Mouse (Mus musculus) inflammation-experienced regulatory T-cells, adult 6 months (primary cell): Measurements from ENCODE around the gene Mdp1. TPM values are rescaled to one million over a fixed set of nuclear protein-coding genes. Genes with fewer than 3 reads are reported as not detected.

Experiments
- ATAC-seq: one replicate; pipeline ENCODE4 v1.8.0; 2017
- polyA plus RNA-seq, 3 experiments: library from polyadenylated mRNA; unstranded; fragments of 100-300 nt; shearing (Covaris generic); gene quantifications; one replicate each; pipeline ENCODE4 v1.2.1; 2017

Gene Mdp1
- 100 to 1,000 TPM in 1 of 3 experiments, 10 to 100 TPM in 2; 89.2 to 101 (median 95.6) TPM for polyA plus RNA-seq

- peak; percentile 96 for ATAC-seq
Measured at GRCm38 (mm10) chr14:55659960-55660573, at the start of gene Mdp1. Gene Mdp1 (minus strand): TSS chr14:55660508.

GRCm38 (mm10) chr14:55709509-55709908 is 49.2 kb upstream of the Mdp1 start:
- no peak for ATAC-seq

GRCm38 (mm10) chr14:55707397-55707796 is 47.1 kb upstream of the Mdp1 start:
- ATAC-seq = no peak

GRCm38 (mm10) chr14:55706051-55706600 is 45.8 kb upstream of the Mdp1 start:
- ATAC-seq = no peak

- no peak for ATAC-seq
Measured at GRCm38 (mm10) chr14:55702761-55703160, 42.5 kb upstream of the Mdp1 start.

GRCm38 (mm10) chr14:55701131-55701530 is 40.8 kb upstream of the Mdp1 start:
- no peak for ATAC-seq

- ATAC-seq = no peak
Measured at GRCm38 (mm10) chr14:55697226-55697625, 36.9 kb upstream of the Mdp1 start.

- ATAC-seq = no peak
Measured at GRCm38 (mm10) chr14:55689433-55689832, 29.1 kb upstream of the Mdp1 start.

GRCm38 (mm10) chr14:55682118-55682493 is 21.8 kb upstream of the Mdp1 start:
- no peak for ATAC-seq

- peak; percentile 90 for ATAC-seq
Measured at GRCm38 (mm10) chr14:55681160-55682117, 21.1 kb upstream of the Mdp1 start, which contains the start of gene Tinf2. Gene Tinf2 (minus strand): TSS chr14:55681820.

- no peak for ATAC-seq
Measured at GRCm38 (mm10) chr14:55677615-55678014, 17.3 kb upstream of the Mdp1 start.

GRCm38 (mm10) chr14:55672741-55673060 is 12.4 kb upstream of the Mdp1 start:
- no peak for ATAC-seq

- peak; percentile 98 for ATAC-seq
Measured at GRCm38 (mm10) chr14:55671833-55672740, 11.8 kb upstream of the Mdp1 start, which contains the start of the genes Gmpr2 and Nedd8. Gene Gmpr2 (plus strand): TSS chr14:55671941. Gene Nedd8 (minus strand): TSS chr14:55672124.

- peak; percentile 3 for ATAC-seq
Measured at GRCm38 (mm10) chr14:55671486-55671832, 11.2 kb upstream of the Mdp1 start.

GRCm38 (mm10) chr14:55660636-55661035 is 328 bp upstream of the Mdp1 start:
- ATAC-seq = no peak

- no peak for ATAC-seq
Measured at GRCm38 (mm10) chr14:55658011-55658410, 2.3 kb downstream of the Mdp1 start.

- ATAC-seq = no peak
Measured at GRCm38 (mm10) chr14:55656935-55657334, 3.4 kb downstream of the Mdp1 start.

- ATAC-seq = no peak
Measured at GRCm38 (mm10) chr14:55651528-55651927, 8.8 kb downstream of the Mdp1 start.

GRCm38 (mm10) chr14:55649884-55650283 is 10.4 kb downstream of the Mdp1 start, which contains the start of gene Tssk4:
Gene Tssk4 (plus strand): TSS chr14:55650184.
- no peak for ATAC-seq

GRCm38 (mm10) chr14:55644261-55644888 is 15.9 kb downstream of the Mdp1 start:
- ATAC-seq = peak; percentile 38

GRCm38 (mm10) chr14:55643060-55643907 is 17.0 kb downstream of the Mdp1 start, which contains the start of gene Tm9sf1:
Gene Tm9sf1 (minus strand): TSS chr14:55643806.
- ATAC-seq = peak; percentile 73
